Comparison of ENCODE assay signal across 8 mouse cellular contexts in the genomic region with DNA sequence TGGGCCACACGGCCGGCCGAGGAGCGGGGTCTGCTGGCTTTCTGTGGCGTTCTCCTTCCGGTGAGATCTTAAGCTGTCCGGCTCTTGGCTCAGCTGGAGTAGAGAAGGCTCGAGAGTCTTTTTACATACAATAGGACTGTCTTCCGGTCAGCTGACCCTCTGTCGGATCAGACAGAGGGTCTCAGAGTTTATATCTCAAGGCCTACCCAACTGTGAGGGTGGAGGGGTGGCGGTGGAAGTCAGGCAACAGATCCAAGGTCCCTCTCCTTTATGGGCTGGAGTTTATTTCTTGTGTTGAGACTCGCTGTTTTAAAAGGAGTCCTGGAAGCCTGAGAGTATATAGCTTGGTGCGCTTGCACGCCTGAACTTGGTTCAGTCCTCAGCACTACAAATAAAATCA. TPM values are rescaled to one million over a fixed set of nuclear protein-coding genes. Genes with fewer than 3 reads are reported as not detected.
DNase-seq lines count a peak whose midpoint lies in the region; ATAC-seq and TF ChIP-seq lines count a peak whose summit lies in the region.

Gene Srgn, minus strand, starts transcription at position 101 of the 400 bp plus-strand sequence.

- no peak for DNase-seq in kidney, postnatal 0 days (ENCODE audit: low spot score)
- no peak for DNase-seq in kidney, adult 8-10 months
- no peak for DNase-seq in adrenal gland, adult 2 months
- DNase-seq in gastrocnemius, adult 2 months, result no peak
- DNase-seq in liver, embryonic 13.5 days, result no peak
- DNase-seq in ovary, adult 18-20 months (ENCODE audit: low spot score), result no peak
- no peak for DNase-seq in right cerebral cortex, postnatal 14 days

- no peak for ATAC-seq in kidney, postnatal 0 days (replicated peaks; ENCODE audit: low FRiP score, low read depth)
- ATAC-seq in liver, embryonic 13.5 days (ENCODE audit: low read depth), result no peak
- ATAC-seq in forebrain, embryonic 12.5 days (ENCODE audit: low FRiP score), result no peak

- TF ChIP-seq CTCF in kidney, postnatal 0 days (IDR thresholded peaks at IDR 0.05; ENCODE audit: low read depth), result no peak
- TF ChIP-seq CTCF in gastrocnemius, adult 2 months (IDR thresholded peaks at IDR 0.05), result no peak

- no peaks in the 10 kb centered on the region for H3K27me3 ChIP-seq in kidney, postnatal 0 days (ENCODE audit: insufficient read depth, low read length)
- H3K27me3 ChIP-seq in liver, embryonic 13.5 days, result no peaks in the 10 kb centered on the region
- H3K27me3 ChIP-seq in forebrain, embryonic 12.5 days, result no peaks in the 10 kb centered on the region

- no peaks in the 10 kb centered on the region for H3K4me1 ChIP-seq in kidney, postnatal 0 days (replicated peaks; ENCODE audit: insufficient read depth, low read length)
- peaks cover 7% of the 10 kb centered on the region for H3K4me1 ChIP-seq in liver, embryonic 13.5 days (replicated peaks)
- no peaks in the 10 kb centered on the region for H3K4me1 ChIP-seq in forebrain, embryonic 12.5 days

- intact Hi-C loops in gastrocnemius, adult 2 months (cut with DNase I), result no loop called here

- H3K4me3 ChIP-seq in kidney, postnatal 0 days (replicated peaks; ENCODE audit: low read depth, low read length), result no peak within 1 kb of the TSS
- H3K4me3 ChIP-seq in gastrocnemius, adult 2 months, result no peak within 1 kb of the TSS
- H3K4me3 ChIP-seq in liver, embryonic 13.5 days (replicated peaks), result no peak within 1 kb of the TSS
- no peak within 1 kb of the TSS for H3K4me3 ChIP-seq in forebrain, embryonic 12.5 days (replicated peaks)

- 84% methylated on average over 14 of the region's 14 CpGs for WGBS in kidney, postnatal 0 days
- WGBS in liver, embryonic 13.5 days (ENCODE audit: insufficient replicate concordance), result 77% methylated on average over 14 of the region's 14 CpGs
- 87% methylated on average over 14 of the region's 14 CpGs for WGBS in forebrain, embryonic 12.5 days

- no peaks in the 10 kb centered on the region for H3K36me3 ChIP-seq in kidney, postnatal 0 days (ENCODE audit: insufficient read depth, low read length)
- no peaks in the 10 kb centered on the region for H3K36me3 ChIP-seq in liver, embryonic 13.5 days
- H3K36me3 ChIP-seq in forebrain, embryonic 12.5 days (replicated peaks), result no peaks in the 10 kb centered on the region

- H3K4me2 ChIP-seq in kidney, postnatal 0 days (ENCODE audit: low read length), result no peak within 1 kb of the TSS
- H3K4me2 ChIP-seq in liver, embryonic 13.5 days, result no peak within 1 kb of the TSS
- H3K4me2 ChIP-seq in forebrain, embryonic 12.5 days, result no peak within 1 kb of the TSS

- no peaks in the 10 kb centered on the region for H3K9me3 ChIP-seq in kidney, postnatal 0 days (replicated peaks; ENCODE audit: low read length)
- no peaks in the 10 kb centered on the region for H3K9me3 ChIP-seq in liver, embryonic 13.5 days (replicated peaks)
- H3K9me3 ChIP-seq in forebrain, embryonic 12.5 days, result no peaks in the 10 kb centered on the region

- no peak within 1 kb of the TSS for H3K9ac ChIP-seq in kidney, postnatal 0 days (ENCODE audit: low read depth, low read length)
- H3K9ac ChIP-seq in liver, embryonic 13.5 days, result no peak within 1 kb of the TSS
- H3K9ac ChIP-seq in forebrain, embryonic 12.5 days, result no peak within 1 kb of the TSS

- no peak within 1 kb of the TSS for H3K27ac ChIP-seq in kidney, postnatal 0 days
- H3K27ac ChIP-seq in gastrocnemius, adult 2 months, result no peak within 1 kb of the TSS
- H3K27ac ChIP-seq in liver, embryonic 13.5 days, result no peak within 1 kb of the TSS
- H3K27ac ChIP-seq in forebrain, embryonic 12.5 days, result no peak within 1 kb of the TSS

RNA-seq across cellular contexts. Expression of gene Srgn, which starts in this region (rescaled TPM):
- 36.6 and 45.1 TPM in 2 replicates for polyA plus RNA-seq in kidney, postnatal 0 days (2015; fragmentation: Nextera tagmentation; extraction: Ambion mirVana)
- total RNA-seq in adrenal gland, adult 2 months (2021), result 10 to 100 TPM; 46.7 to 61.5 TPM
- polyA plus RNA-seq in adrenal gland, adult 2 months (2012; rRNA removed), result 7.2 and 11.5 TPM in 2 replicates
- 10 to 100 TPM; 12.9 to 19.7 TPM for total RNA-seq in gastrocnemius, adult 2 months (2021)
- polyA plus RNA-seq in liver, embryonic 13.5 days (2015; fragmentation: Nextera tagmentation; extraction: Ambion mirVana), result 67.1 and 71.8 TPM in 2 replicates
- 3.2 and 3.8 TPM in 2 replicates for polyA plus RNA-seq in forebrain, embryonic 12.5 days (2016; fragmentation: Nextera tagmentation; extraction: Ambion mirVana)
